Mouse (Mus musculus) ES-Bruce4 (cell line): ENCODE results near the gene Kcp. TPM values are rescaled to one million over a fixed set of nuclear protein-coding genes. Genes with fewer than 3 reads are reported as not detected.
A peak's percentile ranks its signal among the peaks of the same experiment; 100 is the strongest.

Experiments
- H3K27ac ChIP-seq: 2 replicates; pipeline ENCODE4 v1.5.1; 2012; ENCODE audit warnings: low read length, inconsistent platforms; ENCODE audit not compliant: insufficient read depth
- H3K27me3 ChIP-seq: 2 replicates; pipeline ENCODE4 v1.6.1; 2012; ENCODE audit warnings: mild to moderate bottlenecking, low read length, inconsistent platforms; ENCODE audit not compliant: control insufficient read depth, poor library complexity, insufficient read depth, severe bottlenecking
- H3K36me3 ChIP-seq: 2 replicates; pipeline ENCODE4 v1.6.1; 2012; ENCODE audit warnings: inconsistent platforms, mild to moderate bottlenecking, low read length, moderate library complexity; ENCODE audit not compliant: control insufficient read depth, poor library complexity, insufficient read depth, severe bottlenecking
- H3K4me1 ChIP-seq: one replicate; pipeline ENCODE4 v1.8.1; 2011; ENCODE audit warnings: low read length; ENCODE audit not compliant: control insufficient read depth, insufficient read depth
- H3K4me3 ChIP-seq: 2 replicates; pipeline ENCODE4 v1.5.1; 2011; ENCODE audit warnings: low read depth, mild to moderate bottlenecking, low read length
- H3K9ac ChIP-seq: 2 replicates; pipeline ENCODE4 v1.6.1; 2012; ENCODE audit warnings: low read depth, mild to moderate bottlenecking, inconsistent platforms; ENCODE audit not compliant: poor library complexity, severe bottlenecking
- H3K9me3 ChIP-seq: replicated peaks from 2 replicates; pipeline ENCODE4 v1.6.1; 2012; ENCODE audit warnings: mild to moderate bottlenecking, low read length, inconsistent platforms; ENCODE audit not compliant: control insufficient read depth, poor library complexity, insufficient read depth, severe bottlenecking
- CTCF ChIP-seq: IDR thresholded peaks from one replicate; pipeline ENCODE4 v1.8.1; 2011; ENCODE audit warnings: low read depth, low read length
- EP300 ChIP-seq: IDR thresholded peaks from 2 replicates; pipeline ENCODE4 v1.6.1; 2011; ENCODE audit warnings: low read depth, low read length; ENCODE audit not compliant: insufficient read depth
- POLR2A ChIP-seq: IDR thresholded peaks from one replicate; pipeline ENCODE4 v1.8.1; 2011; ENCODE audit warnings: low read length; ENCODE audit not compliant: insufficient read depth
- polyA plus RNA-seq: library from polyadenylated mRNA; stranded (reverse); fragments of >200 nt; gene quantifications from 2 replicates; pipeline ENCODE4 v1.2.4, GENCODE M21; 2011; ENCODE audit warnings: low read depth; ENCODE audit not compliant: missing spikeins, insufficient read depth, insufficient read length

The Kcp gene
- polyA plus RNA-seq, 1 experiment = 1.9 TPM

GRCm38 (mm10) chr6:29434911-29435691, 72.7 kb downstream of the Kcp start:
- no peak overlapping the region for H3K9ac ChIP-seq
- no peak overlapping the region for H3K4me3 ChIP-seq
- no peak for TF ChIP-seq CTCF
- no peak for TF ChIP-seq EP300
- no peak for TF ChIP-seq POLR2A
- H3K9me3 ChIP-seq = no peaks in the 10 kb centered on the region
- no peaks in the 10 kb centered on the region for H3K36me3 ChIP-seq
- peaks cover 2% of the 10 kb centered on the region; the same call in 1 of the 2 replicates for H3K27me3 ChIP-seq
- no peak overlapping the region for H3K27ac ChIP-seq
- H3K4me1 ChIP-seq = peaks cover 8% of the 10 kb centered on the region

- H3K27me3 ChIP-seq = peaks cover 2% of the 10 kb centered on the region; the same call in 1 of the 2 replicates
- H3K27ac ChIP-seq = no peak overlapping the region
- TF ChIP-seq POLR2A = no peak
- TF ChIP-seq CTCF = no peak
- peak overlapping the region; percentile 60 for H3K9ac ChIP-seq
- H3K4me1 ChIP-seq = peaks cover 8% of the 10 kb centered on the region
- no peaks in the 10 kb centered on the region for H3K9me3 ChIP-seq
- H3K36me3 ChIP-seq = no peaks in the 10 kb centered on the region
- H3K4me3 ChIP-seq = peak overlapping the region; percentile 66
Observed at GRCm38 (mm10) chr6:29433804-29434795, 73.7 kb downstream of the Kcp start.

DNA sequence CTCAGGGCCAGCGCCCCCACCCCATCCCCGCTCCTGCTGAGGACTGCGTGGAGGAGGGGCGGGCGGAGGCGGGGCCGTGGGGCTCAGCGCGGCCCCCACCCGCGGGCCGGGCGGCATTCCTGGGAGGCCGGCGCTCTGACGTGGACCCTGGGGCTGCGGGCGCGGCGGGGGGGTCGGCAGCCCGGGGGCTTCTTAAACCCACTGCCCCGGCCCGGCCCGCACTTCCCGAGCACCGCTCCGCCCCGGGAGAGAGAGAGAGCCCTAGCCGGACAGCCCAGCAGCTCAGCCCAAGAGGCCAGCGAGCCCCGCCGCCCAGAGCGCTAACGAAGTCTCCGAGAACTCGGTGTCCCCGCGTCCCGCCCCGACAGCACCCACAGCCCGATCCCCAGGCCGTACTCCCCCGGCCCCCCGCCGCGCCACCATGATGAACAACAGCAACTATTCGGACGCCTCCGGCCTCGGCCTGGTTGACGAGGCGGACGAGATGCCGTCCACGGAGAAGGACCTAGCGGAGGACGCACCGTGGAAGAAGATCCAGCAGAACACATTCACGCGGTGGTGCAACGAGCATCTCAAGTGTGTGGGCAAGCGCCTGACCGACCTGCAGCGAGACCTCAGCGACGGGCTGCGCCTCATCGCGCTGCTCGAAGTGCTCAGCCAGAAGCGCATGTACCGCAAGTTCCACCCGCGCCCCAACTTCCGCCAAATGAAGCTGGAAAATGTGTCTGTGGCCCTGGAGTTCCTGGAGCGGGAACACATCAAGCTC, 74.5 kb downstream of the Kcp start, which contains the start of gene Flnc:
TSS of gene Flnc (plus strand) at position 219 of the 766 bp plus-strand sequence.
- Histone ChIP-seq H3K9ac (peak within 1 kb of the TSS; percentile 60), H3K27ac (no peak within 1 kb of the TSS), H3K4me3 (peak within 1 kb of the TSS; percentile 66), H3K27me3 (peaks cover 2% of the 10 kb centered on the region; the same call in 1 of the 2 replicates), H3K9me3 (no peaks in the 10 kb centered on the region), H3K36me3 (no peaks in the 10 kb centered on the region), H3K4me1 (peaks cover 8% of the 10 kb centered on the region)
- TF ChIP-seq POLR2A (no peak), CTCF (no peak), EP300 (no peak)

GRCm38 (mm10) chr6:29432676-29433037, 75.1 kb downstream of the Kcp start:
- Histone ChIP-seq H3K36me3 (no peaks in the 10 kb centered on the region), H3K27me3 (peaks cover 2% of the 10 kb centered on the region; the same call in 1 of the 2 replicates), H3K4me3 (no peak overlapping the region), H3K9ac (peak overlapping the region; percentile 60), H3K4me1 (peaks cover 8% of the 10 kb centered on the region), H3K9me3 (no peaks in the 10 kb centered on the region), H3K27ac (no peak overlapping the region)
- TF ChIP-seq POLR2A (no peak), EP300 (no peak), CTCF (no peak)

GRCm38 (mm10) chr6:29432156-29432555, 75.6 kb downstream of the Kcp start:
- H3K4me3 ChIP-seq = no peak overlapping the region
- TF ChIP-seq EP300 (no peak), CTCF (no peak), POLR2A (no peak)
- no peak overlapping the region for H3K27ac ChIP-seq
- H3K4me1 ChIP-seq = peaks cover 8% of the 10 kb centered on the region
- H3K27me3 ChIP-seq = peaks cover 2% of the 10 kb centered on the region; the same call in 1 of the 2 replicates
- no peak overlapping the region for H3K9ac ChIP-seq
- H3K36me3 ChIP-seq = no peaks in the 10 kb centered on the region
- H3K9me3 ChIP-seq = no peaks in the 10 kb centered on the region
